Mouse (Mus musculus) frontal cortex, adult (tissue): ENCODE results near the gene Edc3.

ENCODE experiments used
- ATAC-seq: cut with Nextera tagmentation; 2 replicates; pipeline ENCODE4 v1.9.2; 2017; ENCODE audit warnings: mild to moderate bottlenecking, moderate library complexity, mixed read lengths; ENCODE audit not compliant: low TSS enrichment

The Edc3 gene

DNA sequence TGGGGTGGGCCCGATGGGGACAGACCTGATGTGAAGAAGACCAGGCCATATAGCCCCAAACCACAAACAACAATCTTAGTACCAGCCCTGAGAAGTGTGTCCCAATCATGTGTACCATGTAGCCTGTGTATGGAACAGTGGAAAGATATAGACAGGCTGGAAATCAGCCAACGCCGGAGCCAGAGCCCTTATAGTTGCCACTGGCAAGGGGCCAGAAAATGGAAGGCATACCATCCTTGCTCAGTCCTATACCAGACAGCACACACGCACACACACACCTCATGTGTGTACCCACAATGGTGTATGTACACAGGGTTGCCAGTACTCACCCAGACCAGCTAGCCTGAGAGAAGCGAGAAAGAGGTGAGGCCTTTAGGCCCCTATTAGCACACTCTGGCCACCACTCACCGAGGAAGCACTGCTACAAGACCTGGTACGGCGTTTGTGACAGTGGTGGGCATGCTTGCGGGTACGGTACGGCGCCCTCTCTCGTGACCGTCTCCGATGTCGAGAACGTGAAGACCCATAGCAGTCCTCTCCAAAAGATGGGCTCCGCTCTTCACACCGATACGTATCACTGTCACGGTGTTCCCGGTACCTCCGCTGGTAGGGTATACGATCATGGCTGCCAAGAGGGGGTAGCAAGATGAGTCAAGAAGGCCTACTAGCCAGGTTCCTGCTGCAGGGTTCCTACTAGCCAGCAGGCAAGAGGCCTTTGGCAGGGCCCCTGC is 52.2 kb downstream of the Edc3 start:
- no peak for ATAC-seq

DNA sequence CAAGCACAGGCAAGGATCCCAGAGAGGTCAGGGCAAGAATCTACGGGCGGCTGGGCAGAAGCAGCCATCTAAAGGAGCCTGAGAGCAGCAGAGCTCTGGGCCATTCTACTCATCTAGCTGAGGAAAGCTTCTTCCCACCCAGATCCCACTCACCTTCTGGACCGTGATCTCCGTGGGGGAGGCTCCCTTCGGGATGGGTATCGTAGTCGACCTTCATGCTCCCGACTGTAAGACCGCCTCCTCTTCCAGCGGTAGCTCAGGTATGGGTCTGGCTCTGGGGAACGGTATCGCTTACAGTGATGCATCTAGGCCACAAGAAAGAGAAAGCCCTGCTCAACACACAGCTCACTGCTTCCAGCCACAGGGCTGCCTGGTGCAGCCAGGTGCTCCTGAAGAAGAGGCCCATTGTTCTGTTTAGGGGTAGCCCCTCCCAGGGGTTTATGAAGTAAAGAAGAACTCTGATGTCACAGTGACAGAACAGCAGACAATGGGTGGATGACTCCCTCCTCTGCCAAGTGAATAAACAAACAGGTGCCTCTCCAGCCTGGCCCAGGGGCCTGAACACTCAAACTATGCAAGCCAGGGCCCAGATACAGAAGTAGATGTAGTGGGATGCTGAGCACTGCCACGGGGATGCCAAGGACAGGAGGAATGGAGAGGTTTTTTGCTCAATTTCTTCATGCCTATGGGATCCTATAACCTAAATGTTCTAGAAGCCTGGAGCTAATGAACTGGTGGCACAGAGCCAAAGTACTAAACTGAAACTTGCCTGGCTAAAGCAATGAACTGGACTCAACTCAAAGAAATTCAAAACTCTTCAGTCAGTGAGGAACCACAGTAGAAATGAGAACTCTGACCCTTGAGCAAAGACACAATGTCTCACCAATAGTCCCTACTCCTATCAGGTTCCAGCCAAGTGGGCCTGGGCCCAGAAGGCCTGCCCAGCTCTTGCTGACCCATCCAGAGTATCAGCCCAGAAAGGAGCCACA is 53.5 kb downstream of the Edc3 start:
- no peak for ATAC-seq

DNA sequence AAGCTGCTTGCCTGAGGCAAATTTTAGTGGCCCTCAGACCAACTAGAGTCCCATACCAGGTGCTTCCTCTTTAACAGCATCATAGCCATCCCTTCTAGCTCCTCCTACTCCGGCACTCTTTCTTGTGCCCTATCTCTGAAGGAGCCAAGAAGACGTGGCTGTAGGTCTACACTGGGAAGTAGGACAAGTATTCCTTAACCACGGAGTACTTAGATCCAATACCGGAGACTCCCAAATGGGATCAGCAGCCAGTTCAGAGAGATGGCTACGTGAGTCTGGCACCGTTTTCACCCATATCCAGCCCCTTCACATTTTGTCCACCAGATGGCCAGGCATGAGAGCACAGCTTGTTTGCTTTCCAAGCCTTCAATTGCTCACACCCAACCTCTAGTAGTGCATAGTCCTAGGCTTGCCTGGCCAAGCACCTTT is 54.2 kb downstream of the Edc3 start:
- no peak for ATAC-seq

DNA sequence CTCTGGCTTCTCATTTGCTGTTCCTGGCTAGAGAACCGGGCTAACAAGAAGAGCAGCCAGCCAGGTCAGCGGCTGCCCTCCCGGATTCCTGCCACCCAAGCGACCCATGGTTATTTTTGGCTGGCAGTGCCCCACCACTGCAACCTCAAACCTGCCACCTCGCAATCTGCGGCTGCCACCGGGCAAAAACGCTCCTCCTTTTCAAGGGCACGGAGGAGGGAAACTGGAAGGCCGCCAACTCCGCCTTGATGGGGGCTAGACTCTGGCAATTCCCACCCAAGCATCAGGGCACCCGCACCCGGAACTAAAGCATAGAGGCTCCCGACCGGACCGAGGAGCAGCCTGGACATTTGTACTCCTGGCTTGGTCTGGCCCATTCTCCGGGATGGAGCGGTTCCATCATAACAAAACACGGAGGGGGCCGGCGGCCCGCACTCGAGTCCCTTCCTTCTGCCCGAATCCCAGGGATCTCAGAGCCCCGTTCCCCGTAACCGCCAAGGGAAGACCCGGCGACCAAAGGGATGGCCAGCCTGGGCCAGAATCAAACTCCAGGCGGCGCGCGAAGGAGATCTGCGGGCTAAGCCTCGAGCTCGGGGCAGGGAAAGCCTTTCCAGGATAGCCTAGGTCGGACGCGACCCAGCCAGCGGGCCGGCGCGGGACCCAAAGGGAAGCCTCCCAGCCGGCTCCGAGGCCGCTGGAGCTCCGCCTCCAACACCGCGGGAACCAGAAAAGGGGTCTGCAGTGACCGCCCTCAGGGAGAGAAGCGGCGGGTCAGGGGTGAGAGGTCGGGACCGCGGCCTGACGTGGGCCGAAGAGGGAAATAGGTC is 56.0 kb downstream of the Edc3 start:
- peak; percentile 11 for ATAC-seq

DNA sequence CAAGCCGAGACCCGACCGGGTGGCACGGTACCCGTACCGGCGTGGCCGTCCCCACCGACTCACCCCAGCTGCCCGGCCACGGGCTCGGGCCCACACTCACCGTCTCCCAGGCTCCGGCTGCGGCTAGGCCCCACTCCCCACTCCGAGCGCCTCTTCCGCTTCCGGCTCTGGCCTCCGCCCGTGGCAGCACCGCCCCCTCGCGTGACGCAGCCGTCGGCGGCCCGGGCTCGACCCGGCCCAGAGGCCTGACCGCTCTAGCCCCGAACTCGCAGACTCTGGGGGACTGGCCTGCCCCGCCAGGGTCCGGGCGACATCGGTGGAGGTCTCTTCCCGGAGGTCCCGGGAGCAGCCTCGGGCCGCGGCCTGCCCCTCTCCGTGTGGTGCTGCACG is 56.6 kb downstream of the Edc3 start:
- peak; percentile 51 for ATAC-seq

DNA sequence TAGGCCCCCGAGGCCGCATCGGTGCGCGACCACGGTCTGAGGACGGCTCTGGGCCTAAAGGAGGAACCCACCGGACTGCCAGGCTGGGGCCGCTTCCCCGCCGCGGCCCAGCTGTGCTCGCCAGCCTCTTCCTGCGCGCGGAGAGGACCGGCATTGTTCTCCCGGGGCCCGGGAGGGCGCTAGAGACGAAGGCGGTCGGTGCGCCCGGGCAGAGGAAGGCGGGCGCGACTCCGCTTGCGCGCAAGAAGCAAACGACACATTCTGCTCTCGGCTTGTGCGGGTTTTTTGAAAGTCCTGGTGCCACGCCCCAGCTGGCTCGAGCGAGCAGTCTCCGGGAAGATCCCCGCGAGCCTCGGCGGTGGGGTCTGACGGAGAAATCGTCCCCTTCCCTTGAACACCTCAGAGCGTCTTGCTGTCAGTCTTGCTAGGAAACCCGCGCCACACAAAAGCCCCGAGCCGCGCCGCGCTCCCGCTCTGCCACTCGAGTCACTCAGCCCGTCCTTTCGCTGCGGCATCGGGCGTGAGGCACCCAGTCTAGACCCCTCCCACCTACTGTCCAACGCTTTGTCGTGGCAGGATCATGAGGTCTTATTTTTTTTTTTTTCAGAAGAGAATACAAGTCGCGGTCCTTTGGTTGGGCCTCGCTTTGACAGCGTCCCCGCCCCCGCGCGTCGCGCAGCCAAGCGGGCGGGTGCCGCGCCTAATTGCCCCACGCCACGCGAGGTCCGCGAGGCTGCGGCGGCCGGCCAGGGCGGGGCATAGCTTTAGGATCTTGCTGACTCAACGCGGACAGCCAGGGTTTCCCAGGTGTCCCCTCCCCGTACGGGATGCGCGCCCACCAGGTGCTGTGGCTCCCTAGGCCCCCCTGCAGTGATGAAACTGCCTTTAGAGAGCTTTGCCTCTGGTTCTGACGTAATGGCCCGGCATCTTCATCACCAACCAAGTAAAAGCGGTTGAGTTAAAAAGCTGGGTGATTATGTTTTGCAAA is 57.3 kb downstream of the Edc3 start, which contains the start of gene Clk3:
TSS of gene Clk3 (minus strand) at position 497 of the 988 bp plus-strand sequence.
- peak; percentile 28 for ATAC-seq

DNA sequence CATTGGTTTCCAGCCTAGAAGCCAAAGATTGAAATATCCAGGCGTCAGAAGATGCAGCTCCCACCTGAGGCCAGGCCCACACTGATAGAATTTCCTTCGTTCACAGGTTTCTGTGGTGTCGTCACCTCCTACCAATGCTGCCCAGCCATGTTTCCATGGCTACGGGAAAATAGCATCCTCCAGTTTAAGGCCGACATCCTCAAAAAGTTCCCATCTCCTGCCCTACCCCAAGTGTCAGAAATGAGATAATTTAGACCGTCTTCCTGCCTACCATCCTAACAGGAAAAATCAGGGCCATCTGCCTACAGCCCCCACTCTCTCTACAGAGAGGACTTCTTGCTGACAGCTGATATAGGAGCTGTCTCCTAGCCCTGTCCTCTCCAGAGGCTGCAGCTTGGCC is 58.1 kb downstream of the Edc3 start:
- peak; percentile 25 for ATAC-seq

DNA sequence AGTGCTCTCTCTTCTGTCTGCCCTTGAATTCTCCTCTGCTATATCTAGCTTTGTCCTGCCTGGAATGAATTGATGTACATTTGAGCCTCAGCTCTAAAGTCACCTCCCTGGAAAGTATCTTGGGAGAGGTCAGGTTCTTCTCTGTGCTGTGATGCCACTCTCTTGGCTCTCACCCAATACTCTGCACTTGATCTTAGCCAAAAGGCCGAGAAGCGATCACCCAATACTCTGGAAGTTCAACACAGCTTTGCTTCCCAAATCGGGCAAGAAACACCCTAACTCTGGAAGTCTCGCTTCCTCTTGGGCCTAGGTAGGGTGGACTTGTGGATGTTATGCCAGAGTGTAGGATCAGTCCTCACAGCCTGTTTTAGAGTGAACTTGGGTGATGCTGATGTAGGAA is 58.9 kb downstream of the Edc3 start:
- ATAC-seq = no peak

DNA sequence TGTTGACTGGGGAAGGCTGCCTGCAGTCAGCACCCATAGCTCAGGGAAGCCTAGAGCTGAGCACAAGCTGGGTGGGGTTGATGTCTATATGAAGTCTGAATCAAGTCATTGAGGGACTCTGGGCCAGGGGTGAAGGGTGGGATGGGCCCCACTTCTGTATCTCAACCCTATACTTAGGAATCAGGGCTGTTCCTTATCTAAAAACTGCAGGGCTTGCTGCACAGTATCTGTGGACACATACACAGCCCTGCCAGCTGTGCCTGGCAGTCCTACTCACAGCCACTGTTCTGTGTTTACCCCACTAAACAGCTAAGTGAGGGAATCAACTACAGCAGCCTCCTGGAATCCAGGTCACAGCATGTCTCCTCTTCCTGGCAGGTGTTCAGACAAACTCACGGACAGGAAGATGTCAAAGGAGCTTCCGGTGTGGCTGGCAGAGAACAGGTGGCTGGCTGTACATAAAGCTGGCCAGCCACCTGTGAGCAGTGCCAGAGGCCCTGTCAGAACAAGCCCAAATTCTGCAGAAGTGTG is 61.3 kb downstream of the Edc3 start:
- no peak for ATAC-seq

DNA sequence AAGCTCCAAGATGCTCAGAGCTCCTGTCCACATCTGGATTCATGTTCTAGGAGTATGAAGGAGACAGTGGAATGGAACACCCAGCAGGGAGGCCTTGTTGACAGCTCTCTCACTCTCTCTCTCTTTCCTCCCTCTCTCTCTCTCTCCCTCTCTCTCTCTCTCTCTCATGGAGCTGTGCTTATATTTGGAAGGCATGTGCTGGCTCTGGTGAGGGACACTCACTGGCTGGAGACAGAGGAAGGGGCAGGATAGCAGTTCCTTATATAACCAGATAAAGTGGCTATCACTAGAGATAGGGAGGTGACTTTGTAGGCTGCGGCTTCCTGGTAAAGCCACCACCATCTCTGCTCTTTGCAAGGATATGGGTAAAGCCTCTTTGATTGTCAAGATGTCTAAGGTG is 61.9 kb downstream of the Edc3 start:
- no peak for ATAC-seq

DNA sequence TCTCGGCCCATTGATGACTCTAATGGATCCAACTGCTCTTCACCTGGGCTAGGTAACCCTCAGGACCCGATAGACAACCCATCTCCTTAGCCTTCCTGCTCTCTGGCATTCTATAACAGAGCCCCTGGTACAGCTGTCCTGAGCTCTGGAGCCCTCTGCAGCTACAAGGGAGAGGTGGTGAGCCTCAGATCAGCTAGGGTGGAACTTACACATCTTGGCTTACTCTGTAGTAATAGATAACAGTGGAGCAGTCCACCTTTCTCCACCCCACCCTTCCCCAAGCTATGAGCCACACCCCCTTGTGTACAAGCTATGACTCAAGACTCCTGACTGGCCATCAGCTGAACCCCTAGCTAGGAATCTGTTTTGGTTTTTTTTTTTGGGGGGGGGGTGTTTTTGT is 62.5 kb downstream of the Edc3 start:
- ATAC-seq = no peak

DNA sequence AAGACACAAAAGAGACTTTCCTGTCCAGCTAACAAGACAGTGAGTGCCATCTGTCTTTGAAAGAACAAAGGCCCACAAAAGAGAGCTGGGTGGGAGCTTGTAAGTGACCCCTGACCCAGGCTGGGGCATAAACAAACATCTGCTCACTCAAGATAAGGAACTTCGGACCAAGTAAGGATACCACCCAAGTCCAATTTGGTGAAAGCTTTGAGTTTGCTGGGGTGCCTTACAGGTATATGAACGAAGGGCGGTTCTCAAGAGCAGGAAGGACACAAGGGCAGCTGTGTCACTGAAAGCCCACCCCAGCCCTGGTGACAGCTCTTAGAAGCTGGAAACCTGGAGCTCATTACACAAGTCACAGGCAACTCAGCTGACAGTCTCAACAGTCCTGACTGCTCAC is 65.4 kb downstream of the Edc3 start:
- no peak for ATAC-seq

DNA sequence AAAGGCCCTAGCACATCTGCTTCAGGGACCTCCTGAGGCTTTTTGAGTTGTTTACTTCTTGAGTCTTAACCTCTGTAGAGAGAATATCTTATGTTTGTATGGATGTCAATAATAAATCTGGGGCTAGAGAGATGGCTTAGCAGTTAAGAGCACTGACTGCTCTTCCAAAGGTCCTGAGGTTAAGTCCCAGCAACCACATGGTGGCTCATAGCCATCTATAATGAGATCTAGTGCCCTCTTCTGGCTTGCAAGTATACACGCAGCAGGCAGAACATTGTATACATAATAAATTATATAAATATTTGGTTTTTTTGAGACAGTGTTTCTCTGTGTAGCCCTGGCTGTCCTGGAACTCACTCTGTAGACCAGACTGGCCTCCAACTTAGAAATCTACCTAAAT is 65.8 kb downstream of the Edc3 start:
- no peak for ATAC-seq

DNA sequence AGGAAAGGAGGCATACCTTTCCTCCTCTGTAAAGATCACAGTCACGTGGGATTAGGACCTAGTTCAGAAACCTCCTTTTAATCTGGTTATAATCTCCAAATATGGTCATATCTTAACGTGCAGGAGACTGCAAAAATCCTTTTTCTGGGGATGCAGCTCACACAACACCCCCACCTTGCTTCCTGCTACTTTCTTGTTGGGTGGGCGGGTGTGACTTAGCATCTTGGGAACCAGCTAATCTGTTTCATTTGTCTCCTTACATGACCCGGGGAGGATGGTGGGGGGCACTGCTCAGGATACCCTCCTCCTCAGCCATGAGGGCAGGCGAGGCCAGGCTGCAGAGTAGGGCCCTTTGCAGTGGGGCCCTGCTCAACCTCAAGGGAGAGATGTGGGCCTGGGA is 66.7 kb downstream of the Edc3 start:
- peak; percentile 85 for ATAC-seq

DNA sequence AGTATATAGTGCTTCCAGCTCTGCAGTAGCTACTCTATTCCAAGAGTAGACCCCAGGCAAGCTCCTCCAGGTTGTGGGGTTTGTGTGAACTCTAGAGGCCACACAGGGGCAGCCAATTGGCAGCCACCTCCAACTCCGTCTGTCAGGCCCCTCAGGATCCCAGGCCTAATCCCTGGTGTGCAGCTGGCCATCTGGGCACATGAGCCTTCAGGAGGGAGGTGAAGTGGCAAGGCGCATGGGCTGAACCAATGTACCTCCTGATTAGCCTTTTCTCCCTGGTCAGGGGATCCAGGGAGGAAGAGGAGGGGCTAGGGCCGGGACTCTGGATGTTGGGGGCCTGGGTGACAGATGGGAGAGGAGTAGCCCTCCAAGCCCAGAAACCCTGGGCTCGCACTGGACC is 67.4 kb downstream of the Edc3 start:
- ATAC-seq = no peak

DNA sequence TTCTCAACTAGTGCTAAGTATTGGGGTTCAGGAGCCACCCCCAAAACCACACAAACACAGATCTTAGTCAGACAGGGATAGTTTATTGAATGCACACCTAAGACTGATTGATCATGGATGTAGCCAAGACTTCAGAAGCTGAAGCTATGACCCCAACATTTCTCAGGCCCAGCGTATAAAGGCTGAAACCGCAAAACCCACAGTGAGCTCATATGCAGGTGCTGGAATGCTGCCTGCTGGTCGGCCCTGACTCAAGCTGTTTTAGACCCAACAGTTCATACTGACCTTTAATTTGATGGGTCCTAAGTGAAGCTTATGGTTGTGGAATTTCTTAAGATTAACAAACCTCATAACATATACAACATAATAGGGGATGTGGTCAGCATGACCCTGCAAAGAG is 74.3 kb downstream of the Edc3 start:
- ATAC-seq = no peak

DNA sequence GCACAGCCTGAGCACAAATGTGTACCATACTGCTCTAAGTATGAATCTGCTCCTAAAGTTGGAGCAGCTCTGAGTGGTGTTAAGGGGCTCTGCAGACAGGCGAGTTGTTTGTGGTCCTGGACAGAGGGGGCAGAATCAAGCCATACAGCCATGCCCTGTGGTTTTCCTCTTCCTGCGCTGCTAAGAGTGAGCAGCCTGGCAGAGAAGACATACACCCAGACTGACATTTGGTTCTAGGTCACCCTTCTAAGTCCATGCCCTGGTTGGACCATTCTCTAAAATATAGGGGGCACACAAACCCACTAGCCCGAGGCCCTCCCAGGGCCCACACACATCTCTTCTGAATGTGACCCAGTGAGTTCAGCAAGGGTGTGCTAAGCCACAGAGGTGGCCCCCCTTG is 81.4 kb downstream of the Edc3 start:
- no peak for ATAC-seq

DNA sequence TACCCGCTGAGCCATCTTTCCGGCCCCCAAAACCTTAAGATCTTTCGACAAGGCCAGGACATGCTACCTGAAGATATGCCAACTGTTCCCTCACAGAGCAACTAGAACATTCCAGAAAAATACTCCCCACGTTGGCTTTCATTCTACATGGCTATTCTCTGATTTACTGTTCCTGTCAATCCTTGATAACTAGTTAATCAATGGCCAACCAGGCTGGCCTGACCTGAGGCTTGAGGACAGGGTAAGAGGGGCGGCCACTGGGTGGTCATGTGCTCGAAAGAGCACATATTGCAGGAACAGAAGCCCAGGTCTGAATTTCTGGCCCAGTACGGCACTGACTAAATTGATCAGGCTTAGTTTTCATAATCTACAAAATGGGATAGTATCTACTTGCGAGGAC is 89.1 kb downstream of the Edc3 start:
- no peak for ATAC-seq

DNA sequence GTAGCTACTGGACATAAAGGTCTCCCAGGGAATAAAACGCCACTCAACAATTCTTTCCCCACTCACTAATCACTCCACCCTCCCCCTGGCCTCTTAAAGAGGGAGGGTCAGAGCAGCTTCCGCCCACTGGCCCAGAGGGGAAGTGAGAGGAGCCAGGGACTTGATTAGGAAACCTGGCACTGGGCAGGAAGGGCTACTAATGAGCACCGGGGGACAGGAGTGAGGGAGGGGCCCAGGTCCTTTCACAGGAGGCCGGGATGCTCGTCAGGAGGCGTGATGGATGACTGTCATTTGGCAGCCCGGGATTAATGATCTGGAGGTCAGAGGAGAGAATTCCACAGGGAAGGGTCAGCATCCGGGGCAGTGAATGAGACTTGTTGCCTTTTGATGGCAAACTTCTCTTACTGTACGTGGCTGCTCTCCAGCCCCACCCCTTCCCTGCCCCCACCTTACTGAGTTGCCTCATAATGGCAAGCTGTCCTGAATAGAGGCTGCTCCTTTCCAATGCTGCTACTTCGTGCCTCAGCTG is 90.4 kb downstream of the Edc3 start:
- ATAC-seq = no peak

DNA sequence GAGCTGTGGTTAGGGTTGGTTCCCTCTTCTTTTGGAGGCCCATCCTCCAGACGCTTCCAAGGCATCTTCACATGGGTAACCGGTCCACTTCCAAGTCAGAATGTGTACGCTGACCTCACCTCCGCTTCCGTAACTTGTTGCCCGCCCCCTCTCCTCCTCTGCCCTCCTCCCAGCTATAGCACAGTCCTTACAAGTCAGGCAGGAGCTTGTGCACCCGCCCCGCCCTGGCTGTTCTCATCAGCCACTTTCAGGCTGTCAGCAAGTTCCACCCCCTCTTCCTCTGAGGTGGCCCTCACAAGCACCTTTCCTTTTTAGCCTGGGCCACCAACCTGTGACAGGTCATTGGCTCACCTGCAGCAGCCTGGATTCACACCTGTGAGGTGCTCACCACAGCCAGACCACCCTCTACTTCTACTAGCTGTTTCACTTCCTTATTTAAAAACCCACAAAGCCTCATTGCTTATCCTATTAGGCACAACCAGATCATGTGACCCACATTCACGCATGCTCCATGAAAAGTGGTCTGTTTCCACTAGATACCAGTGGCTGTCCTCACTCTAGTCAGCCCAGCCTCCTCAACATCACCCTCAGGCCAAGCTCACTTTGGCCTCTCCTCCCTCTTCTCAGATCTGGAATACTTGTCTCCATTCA is 92.1 kb downstream of the Edc3 start:
- ATAC-seq = no peak
